Mouse (Mus musculus): ENCODE measurements at regions not wholly inside any gene's neighbourhood (a gene's known extent, or its start where the extent isn't known, plus 50 kb on each side); places are given as distances from the start of the nearest gene placed in this dataset.
"Not testable (repeated sequence)": the region's sequence is repeated elsewhere in the genome, so short reads cannot be mapped to it uniquely, and the experiment has no call there.

GRCm38 (mm10) chr7:88680849-88681248 is 250.8 kb downstream of the Rab38 start:
- DNase-seq (ENCODE audit: low spot score) = no peak

GRCm38 (mm10) chr7:88721031-88721430 is 291.0 kb downstream of the Rab38 start:
- not testable (repeated sequence) for DNase-seq (ENCODE audit: low spot score)

GRCm38 (mm10) chr7:88734506-88734905 is 304.4 kb downstream of the Rab38 start:
- DNase-seq (ENCODE audit: low spot score) = no peak

- DNase-seq (ENCODE audit: low spot score) = no peak
Measured at GRCm38 (mm10) chr7:88735768-88736167, 305.7 kb downstream of the Rab38 start.

- DNase-seq (ENCODE audit: low spot score) = peak; percentile 55
Measured at GRCm38 (mm10) chr7:88777371-88777770, 347.3 kb downstream of the Rab38 start.

GRCm38 (mm10) chr7:88782906-88783305 is 352.8 kb downstream of the Rab38 start:
- DNase-seq (ENCODE audit: low spot score) = no peak

- DNase-seq (ENCODE audit: low spot score) = no peak
Measured at GRCm38 (mm10) chr7:88808175-88808574, 378.1 kb downstream of the Rab38 start.

- no peak for DNase-seq (ENCODE audit: low spot score)
Measured at GRCm38 (mm10) chr7:88810170-88810569, 380.1 kb downstream of the Rab38 start.

GRCm38 (mm10) chr7:88820204-88820603 is 390.1 kb downstream of the Rab38 start:
- no peak for DNase-seq (ENCODE audit: low spot score)

GRCm38 (mm10) chr7:88826498-88826897 is 396.4 kb downstream of the Rab38 start:
- DNase-seq (ENCODE audit: low spot score) = no peak

- DNase-seq (ENCODE audit: low spot score) = no peak
Measured at GRCm38 (mm10) chr7:88847946-88848524, 418.0 kb downstream of the Rab38 start.
